ENCODE assay signal across 8 mouse cellular contexts in the genomic region with DNA sequence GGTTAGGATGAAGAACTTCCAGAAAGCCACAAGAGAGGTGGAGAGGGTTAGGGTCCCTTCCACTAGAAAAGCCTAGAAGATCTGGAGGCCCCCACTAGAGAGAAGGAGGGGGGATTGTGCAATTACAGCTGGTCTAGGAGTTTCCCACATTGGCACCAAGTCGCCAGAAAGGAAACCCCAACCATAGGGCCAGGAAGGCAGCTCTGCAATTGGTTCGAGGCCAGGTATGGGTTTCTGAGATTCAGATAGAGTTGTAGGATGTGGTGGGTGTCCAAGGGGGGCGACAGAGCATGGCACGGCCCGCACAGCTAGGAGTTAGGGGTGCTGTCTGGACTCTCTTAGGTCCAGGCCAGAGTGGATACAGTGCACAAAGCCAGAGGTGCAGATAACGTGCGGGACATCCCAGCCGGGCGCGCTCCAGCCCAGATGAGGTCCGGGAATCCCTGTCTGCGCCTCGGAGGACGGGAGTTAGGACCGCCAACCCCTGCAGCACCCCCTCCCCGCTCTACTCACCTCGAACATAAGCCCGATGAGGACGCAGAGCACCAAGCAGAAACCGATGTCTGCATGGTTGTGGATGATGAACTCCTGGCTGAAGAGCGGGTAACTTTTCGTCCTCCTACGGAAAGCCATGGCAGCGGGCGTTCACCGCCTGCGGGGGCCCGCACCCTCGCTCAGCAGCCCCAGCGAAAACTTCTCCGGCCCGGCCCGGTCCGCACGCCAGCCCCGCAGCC. TPM values are rescaled to one million over a fixed set of nuclear protein-coding genes. Genes with fewer than 3 reads are reported as not detected.
A peak's percentile ranks its signal among the peaks of the same experiment; 100 is the strongest.
DNase-seq lines count a peak whose midpoint lies in the region; ATAC-seq and TF ChIP-seq lines count a peak whose summit lies in the region.

No protein-coding gene starts in this region.

- peak overlapping the region; percentile 83 for H3K4me2 ChIP-seq in hindbrain, embryonic 16.5 days (ENCODE audit: low read length)

- no peak for DNase-seq in heart, embryonic 10.5 days (ENCODE audit: low spot score)
- no peak for DNase-seq in heart, postnatal 4 days
- DNase-seq in ES-E14 (ENCODE audit: low read depth, low spot score), result no peak
- no peak for DNase-seq in Muller cell, postnatal 12 days (ENCODE audit: inconsistent ontology term)
- DNase-seq in left cerebral cortex, adult 11 months (ENCODE audit: low spot score), result no peak

- no peak; the same call in none of the 2 replicates for ATAC-seq in hindbrain, embryonic 16.5 days

- WGBS in heart, embryonic 10.5 days, result 1% methylated on average over 36 of the region's 36 CpGs
- 1% methylated on average over 34 of the region's 36 CpGs for WGBS in hindbrain, embryonic 16.5 days
- 2% methylated on average over 34 of the region's 36 CpGs for WGBS in macrophage (ENCODE audit: missing documents)

- no peak for TF ChIP-seq CTCF in embryonic fibroblast, embryonic 13.5 days (IDR thresholded peaks at IDR 0.05; ENCODE audit: borderline replicate concordance, insufficient read depth, low read length)

- H3K4me1 ChIP-seq in heart, embryonic 10.5 days, result peaks cover 51% of the 10 kb centered on the region
- peaks cover 2 to 9% of the 10 kb centered on the region in 2 experiments; a peak in 2 of 4 replicates for H3K4me1 ChIP-seq in ES-E14 (ENCODE audit: control insufficient read depth in 2 of 2, insufficient read depth in 2 of 2, low read length in 2 of 2, poor library complexity in 1 of 2)
- H3K4me1 ChIP-seq in embryonic fibroblast, embryonic 13.5 days (ENCODE audit: control insufficient read depth, insufficient read depth, low read length), result peaks cover 20% of the 10 kb centered on the region
- peaks cover 17% of the 10 kb centered on the region for H3K4me1 ChIP-seq in hindbrain, embryonic 16.5 days (ENCODE audit: control insufficient read depth, insufficient read depth, low read depth, low read length)

- H3K9ac ChIP-seq in ES-E14 (ENCODE audit: insufficient read depth, low read depth, low read length, poor library complexity, severe bottlenecking), result peak overlapping the region; percentile 84
- peak overlapping the region; percentile 87 for H3K9ac ChIP-seq in hindbrain, embryonic 16.5 days (ENCODE audit: low read depth, low read length)

- H3K27me3 ChIP-seq in heart, embryonic 10.5 days (ENCODE audit: insufficient read depth, poor library complexity, severe bottlenecking), result no peaks in the 10 kb centered on the region
- H3K27me3 ChIP-seq in hindbrain, embryonic 16.5 days (replicated peaks; ENCODE audit: control insufficient read depth, insufficient read depth, low read length), result no peaks in the 10 kb centered on the region

- peaks cover 7% of the 10 kb centered on the region; the same call in 1 of the 2 replicates for H3K79me2 ChIP-seq in macrophage (ENCODE audit: inconsistent target)

- in situ Hi-C loops in ES-E14 (cut with MboI; ENCODE audit: low sequenced_read_pairs in 2 of 2, unreplicated experiment in 2 of 2), result no loop called here

- TF ChIP-seq POLR2A in embryonic fibroblast, embryonic 13.5 days (IDR thresholded peaks at IDR 0.05; ENCODE audit: low read depth, low read length), result peak; percentile 53

- H3K36me3 ChIP-seq in heart, embryonic 10.5 days, result no peaks in the 10 kb centered on the region
- no peaks in the 10 kb centered on the region for H3K36me3 ChIP-seq in ES-E14 (ENCODE audit: control insufficient read depth, insufficient read depth, low read length, poor library complexity, severe bottlenecking)
- no peaks in the 10 kb centered on the region for H3K36me3 ChIP-seq in hindbrain, embryonic 16.5 days (ENCODE audit: control insufficient read depth, insufficient read depth, low read length)
- no peaks in the 10 kb centered on the region for H3K36me3 ChIP-seq in macrophage (ENCODE audit: inconsistent target)

- H3K9me3 ChIP-seq in heart, embryonic 10.5 days, result no peaks in the 10 kb centered on the region
- H3K9me3 ChIP-seq in ES-E14 (ENCODE audit: control insufficient read depth, insufficient read depth, low read depth, low read length), result no peaks in the 10 kb centered on the region
- H3K9me3 ChIP-seq in hindbrain, embryonic 16.5 days (ENCODE audit: control insufficient read depth, low read length), result no peaks in the 10 kb centered on the region

- H3K4me3 ChIP-seq in heart, embryonic 10.5 days, result peak overlapping the region; percentile 73
- H3K4me3 ChIP-seq in ES-E14 (ENCODE audit: insufficient read depth in 1 of 2, low read depth in 1 of 2, low read length in 2 of 2, poor library complexity in 1 of 2, severe bottlenecking in 1 of 2) (peak overlapping the region; percentile 85 to 99), macrophage (ENCODE audit: inconsistent target) (peak overlapping the region; percentile 70)
- H3K4me3 ChIP-seq in embryonic fibroblast, embryonic 13.5 days (ENCODE audit: insufficient read depth, low read length), result peak overlapping the region; percentile 87
- peak overlapping the region; percentile 67 for H3K4me3 ChIP-seq in hindbrain, embryonic 16.5 days (ENCODE audit: low read length)

- H3K27ac ChIP-seq in heart, embryonic 10.5 days, result peak overlapping the region; percentile 94
- H3K27ac ChIP-seq in ES-E14 (ENCODE audit: insufficient read depth, low read depth, low read length, poor library complexity, severe bottlenecking) (no peak overlapping the region), macrophage (0 out of 2 replicates have a peak overlapping the region, but pooled peaks have one; percentile 24)
- peak overlapping the region; percentile 32 for H3K27ac ChIP-seq in embryonic fibroblast, embryonic 13.5 days (ENCODE audit: insufficient read depth, low read length)
- peak overlapping the region; percentile 5; the same call in 1 of the 2 replicates for H3K27ac ChIP-seq in hindbrain, embryonic 16.5 days (ENCODE audit: low read depth, low read length)

TF ChIP-seq in ES-E14, 5 proteins besides CTCF, POLR2A, EP300 and RAD21:
- TF ChIP-seq HCFC1 (IDR thresholded peaks at IDR 0.05; ENCODE audit: borderline replicate concordance, insufficient read depth, low read length) (no peak), ZC3H11A (IDR thresholded peaks at IDR 0.05; ENCODE audit: borderline replicate concordance, low read depth, low read length) (no peak), MAFK (IDR thresholded peaks at IDR 0.05; ENCODE audit: insufficient read depth, low read depth, low read length) (no peak), CHD2 (IDR thresholded peaks at IDR 0.05; ENCODE audit: low read depth, low read length) (no peak), ZNF384 (IDR thresholded peaks at IDR 0.05; ENCODE audit: low read depth, low read length) (no peak)

RNA-seq across cellular contexts. Expression of a gene that starts 0.4 kb away (rescaled TPM):
- polyA plus RNA-seq in heart, embryonic 10.5 days (2016; fragmentation: Nextera tagmentation; extraction: Ambion mirVana), result 5.2 and 5.8 TPM in 2 replicates
- 10 to 100 TPM; 13.2 to 14.6 TPM for total RNA-seq in heart, postnatal 4 days (2021)
- 5.1 TPM in 2 replicates for total RNA-seq in ES-E14 (2012; rRNA removed)
- polyA plus RNA-seq in embryonic fibroblast, embryonic 13.5 days (2011; ENCODE audit: insufficient read length, low read depth, missing spikeins), result 47.9 and 57.1 TPM in 2 replicates
- polyA plus RNA-seq in hindbrain, embryonic 16.5 days (2015; fragmentation: Nextera tagmentation; extraction: Ambion mirVana), result 1.6 and 2.5 TPM in 2 replicates
- total RNA-seq in macrophage (2018; cell fraction: chromatin; rRNA removed), result 10 to 100 TPM in 1 of 26 experiments, 1 to 10 TPM in 25; 3.2 to 20.7 (median 5.1) TPM
- 10 to 100 TPM in 2 of 26 experiments, 1 to 10 TPM in 24; 4.1 to 11.1 (median 6.3) TPM for total RNA-seq in macrophage (2018; cell fraction: cytosol; rRNA removed)
- 10 to 100 TPM in 5 of 26 experiments, 1 to 10 TPM in 21; 5.9 to 23.7 (median 8.2) TPM for total RNA-seq in macrophage (2018; cell fraction: nucleus; rRNA removed)
- polyA plus RNA-seq in macrophage (2018), result 3.8 to 6.1 TPM (median 4.3 TPM) in 3 replicates
